Mouse (Mus musculus): Measurements from ENCODE around the gene Troap. TPM values are rescaled to one million over a fixed set of nuclear protein-coding genes. Genes with fewer than 3 reads are reported as not detected.

Gene Troap
- total RNA-seq (2022), result under 1 TPM in 2 of 4 experiments, not detected in 2; 0.74 to 0.95 TPM

DNA sequence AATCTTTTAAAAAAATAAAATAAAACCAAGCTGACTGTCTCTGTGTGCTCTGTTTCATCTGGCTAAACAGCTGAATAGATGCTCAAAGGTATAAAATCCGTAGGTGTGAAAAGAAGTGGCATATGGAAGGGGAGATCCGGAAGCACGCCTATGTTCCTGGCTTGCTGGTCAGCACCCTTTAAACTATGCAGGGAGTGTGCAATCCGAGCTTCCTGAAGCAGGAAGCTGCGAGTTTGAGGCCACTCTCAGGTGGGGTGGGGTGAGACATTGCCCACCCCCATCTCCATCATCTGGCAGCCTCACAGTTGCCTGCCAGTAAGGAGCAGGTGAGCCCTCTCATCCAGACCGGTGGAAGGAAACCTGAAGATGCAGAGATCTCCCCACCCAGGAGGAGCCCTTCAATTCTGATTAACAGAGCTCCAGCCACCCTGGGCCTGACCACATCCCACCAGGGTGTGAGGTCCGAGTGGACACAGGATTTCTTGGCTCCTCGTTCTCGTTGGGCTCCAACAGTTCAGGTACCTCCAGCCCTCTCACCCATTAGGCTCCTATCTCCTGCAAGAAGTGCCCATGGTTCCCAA lies at the start of gene Troap:
TSS of gene Troap (plus strand) at position 557 of the 581 bp plus-strand sequence.
- no peak for DNase-seq (ENCODE audit: low spot score in 2 of 2)

DNA sequence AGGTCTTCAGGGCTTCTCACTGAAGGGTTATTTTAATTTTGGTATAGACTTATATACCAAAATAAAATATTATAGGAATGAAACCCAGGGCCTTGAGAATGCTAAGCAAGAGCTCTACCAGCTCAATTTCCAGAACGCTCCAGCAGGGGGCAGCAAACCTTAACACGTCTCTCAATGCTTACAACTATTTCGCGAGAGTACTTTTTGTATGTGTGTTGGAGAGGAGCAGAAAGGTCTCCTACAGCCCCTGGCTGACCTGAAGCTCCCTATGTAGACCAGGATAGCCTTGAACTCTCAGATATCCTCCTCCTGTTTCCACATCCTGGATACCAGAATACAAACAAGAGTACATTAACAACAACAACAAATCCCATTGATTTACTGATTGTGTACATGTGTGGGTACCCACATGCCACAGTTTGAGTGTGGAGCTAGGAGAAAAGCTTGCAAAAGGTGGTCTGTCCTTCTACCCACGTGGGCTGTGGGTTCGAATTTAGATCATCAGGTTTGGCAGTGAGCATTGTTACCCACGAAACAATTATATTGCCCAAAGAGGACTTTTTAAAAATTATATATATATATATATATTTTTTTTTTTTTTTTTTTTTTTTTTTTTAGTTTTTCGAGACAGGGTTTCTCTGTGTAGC lies 49.6 kb upstream of the Troap start:
- DNase-seq (ENCODE audit: low spot score in 2 of 2), result peak in 1 of 2 experiments; percentile 72

DNA sequence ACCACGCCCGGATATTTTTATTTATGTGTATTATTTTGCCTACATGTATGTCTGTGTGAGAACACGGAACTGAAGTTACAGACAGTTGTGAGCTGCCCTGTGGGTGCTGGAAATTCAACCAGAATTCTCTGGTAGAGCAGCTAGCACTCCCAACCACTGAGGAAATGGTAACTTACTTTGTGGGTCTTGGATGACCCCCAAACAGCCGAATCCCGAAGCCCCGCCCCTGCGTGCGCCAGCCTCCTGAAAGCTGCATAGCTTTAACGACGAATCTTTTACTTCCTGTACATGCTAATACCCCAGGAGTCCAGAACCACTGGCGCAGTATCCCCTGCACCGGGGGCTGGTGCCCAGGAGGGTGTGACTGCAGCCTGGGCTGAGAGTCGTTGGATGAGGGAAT lies 49.0 kb upstream of the Troap start:
- no peak for DNase-seq (ENCODE audit: low spot score in 2 of 2)

DNA sequence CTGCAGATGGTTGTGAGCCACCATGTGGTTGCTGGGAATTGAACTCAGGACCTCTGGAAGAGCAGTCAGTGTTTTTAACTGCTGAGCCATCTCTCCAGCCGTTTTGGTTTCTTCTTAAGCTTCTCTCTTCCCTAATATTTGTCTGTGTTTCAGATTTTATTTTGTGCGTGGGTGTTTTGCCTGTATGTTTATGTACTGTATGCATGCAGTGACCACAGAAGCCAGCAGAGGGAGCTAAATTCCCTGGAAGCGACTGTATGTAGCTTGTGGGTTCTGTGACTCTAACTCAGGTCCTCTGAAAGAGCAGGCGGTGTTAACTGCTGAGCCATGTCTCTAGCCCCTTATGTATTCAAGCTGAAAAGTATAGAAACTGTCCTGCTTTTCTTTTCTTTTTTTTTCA lies 48.1 kb upstream of the Troap start:
- no peak for DNase-seq (ENCODE audit: low spot score in 2 of 2)

- DNase-seq (ENCODE audit: low spot score in 2 of 2), result no peak
These were observed 47.3 kb upstream of the Troap start for GRCm38 (mm10) chr15:99027116-99027515.

DNA sequence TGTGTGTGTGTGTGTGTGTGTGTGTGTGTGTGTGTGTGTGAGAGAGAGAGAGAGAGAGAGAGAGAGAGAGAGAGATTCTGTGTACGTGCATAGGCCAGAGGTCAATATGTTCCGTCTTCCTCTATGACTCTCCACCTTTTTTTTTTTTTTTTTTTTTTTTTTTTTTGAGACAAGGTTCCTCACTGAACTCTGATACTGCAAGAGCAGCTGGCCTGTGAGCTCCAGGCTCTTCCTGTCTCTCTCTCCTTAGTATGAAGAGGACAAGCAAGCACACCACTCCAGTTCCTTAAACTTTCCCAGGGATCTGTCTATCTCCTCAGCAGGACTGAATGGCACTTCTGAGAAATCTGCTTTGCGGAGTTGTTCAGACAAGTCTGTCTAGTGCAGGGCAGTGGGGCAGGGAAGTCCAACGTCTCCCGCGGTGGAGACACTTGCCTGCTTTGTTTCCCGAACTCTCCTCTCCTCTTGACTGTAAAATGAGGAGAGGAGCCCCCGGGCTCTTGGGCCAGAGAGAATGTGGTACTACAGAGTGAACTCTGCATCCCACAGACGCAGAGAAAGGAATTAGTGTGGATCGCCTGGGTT lies 45.4 kb upstream of the Troap start:
- DNase-seq (ENCODE audit: low spot score in 2 of 2), result no peak

DNA sequence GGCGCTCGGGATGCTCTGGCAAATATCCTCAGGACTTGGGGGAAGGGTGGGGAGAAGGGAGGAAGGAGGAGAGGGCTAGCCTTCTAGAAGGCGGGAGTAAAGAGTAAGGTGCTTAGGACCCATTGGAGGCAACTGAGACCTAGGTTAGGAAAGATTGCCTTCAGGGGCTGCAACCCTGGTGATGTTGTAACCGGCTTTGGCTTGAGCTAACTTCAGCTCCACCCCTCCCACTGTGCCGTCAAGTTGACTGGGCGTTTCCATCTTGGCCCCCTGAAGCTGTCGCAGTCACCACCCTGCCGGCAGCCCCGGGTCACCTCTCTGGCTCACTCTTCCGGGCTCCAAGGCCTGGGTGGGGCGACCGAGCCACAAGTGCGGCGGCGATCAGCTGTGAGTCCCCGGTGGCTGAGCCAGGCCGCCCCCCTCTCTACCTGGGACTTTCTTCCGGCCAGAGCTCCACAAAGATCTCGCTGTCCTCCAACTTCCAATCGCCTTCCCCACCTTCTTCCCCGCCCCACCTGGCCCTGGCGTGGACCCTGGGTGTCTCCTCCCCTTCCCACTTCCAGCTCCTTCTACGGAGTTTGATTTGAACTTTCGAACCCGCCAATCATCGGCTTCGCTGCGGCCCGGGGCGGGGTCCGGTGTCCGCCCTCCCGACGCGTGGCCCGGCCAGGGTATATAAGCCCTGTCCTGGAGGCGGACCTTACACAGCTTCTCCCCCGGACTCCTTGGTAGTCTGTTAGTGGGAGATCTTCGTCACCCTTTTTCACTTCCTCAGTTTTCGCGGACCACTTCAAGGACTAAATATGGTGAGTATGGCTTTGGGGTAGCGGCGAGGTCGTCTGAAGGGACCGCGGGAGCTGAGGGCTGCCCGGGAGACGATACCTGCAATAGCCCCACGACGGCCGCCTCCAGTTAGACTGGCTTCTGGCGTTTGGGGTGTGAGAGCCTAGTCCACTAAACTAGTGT lies 44.5 kb upstream of the Troap start, which contains the start of gene Tuba1c:
TSS of gene Tuba1c (plus strand) at position 273 of the 966 bp plus-strand sequence.
- DNase-seq (ENCODE audit: low spot score in 2 of 2), result no peak

DNA sequence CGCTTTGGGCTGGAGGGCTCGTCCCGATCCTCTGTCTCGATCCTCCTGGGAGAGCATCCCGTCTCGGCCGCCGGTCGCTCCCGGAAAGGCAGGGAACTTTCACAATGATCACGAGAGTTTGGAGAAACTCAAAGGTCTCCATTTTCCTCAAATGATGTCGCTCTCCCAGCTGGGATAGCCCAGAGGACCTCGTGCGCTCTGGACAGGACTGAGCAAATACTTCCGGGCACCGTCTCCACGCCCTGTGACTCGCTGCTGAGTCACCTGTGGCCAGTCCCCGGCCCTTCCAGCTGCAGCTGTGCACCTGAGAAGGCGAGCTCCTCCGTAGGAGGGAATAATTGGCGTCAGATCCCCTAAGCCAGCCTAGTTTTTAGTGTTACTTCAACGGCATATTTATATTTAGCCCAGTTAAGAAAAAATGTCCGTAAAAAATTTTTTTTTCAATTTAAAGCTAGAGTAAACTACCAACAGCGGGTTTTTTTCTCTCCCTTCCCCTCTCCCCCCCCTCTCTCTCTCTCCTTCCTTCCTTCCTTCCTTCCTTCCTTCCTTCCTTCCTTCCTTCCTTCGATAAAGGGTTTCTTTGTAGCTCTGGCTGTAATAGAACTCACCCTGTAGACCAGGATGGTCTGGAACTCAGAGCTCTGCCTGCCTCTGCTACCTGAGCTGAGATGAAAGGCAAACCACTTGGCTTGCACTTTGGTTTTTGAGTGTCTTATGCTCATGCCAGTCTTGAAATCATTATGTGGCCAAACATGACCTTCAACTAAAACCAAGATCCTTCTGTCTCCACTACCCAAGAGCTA lies 43.6 kb upstream of the Troap start:
- DNase-seq (ENCODE audit: low spot score in 2 of 2), result no peak

DNA sequence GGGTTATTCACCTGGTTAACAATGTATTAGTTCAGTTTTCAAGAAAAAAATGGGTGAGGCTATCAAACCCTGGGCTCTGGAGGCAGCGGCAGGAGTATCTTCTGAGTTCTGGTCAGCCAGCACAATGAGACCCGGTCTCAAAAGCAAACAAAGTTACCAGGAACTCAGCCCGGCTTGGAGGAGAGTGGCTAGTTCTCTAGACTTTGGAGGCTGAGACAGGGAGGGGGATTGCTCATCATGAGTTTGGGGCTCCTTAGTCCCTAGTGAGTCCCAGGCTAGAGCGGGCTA lies 43.0 kb upstream of the Troap start:
- no peak for DNase-seq (ENCODE audit: low spot score in 2 of 2)

GRCm38 (mm10) chr15:99032041-99032725 lies 42.2 kb upstream of the Troap start:
- no peak for DNase-seq (ENCODE audit: low spot score in 2 of 2)

DNA sequence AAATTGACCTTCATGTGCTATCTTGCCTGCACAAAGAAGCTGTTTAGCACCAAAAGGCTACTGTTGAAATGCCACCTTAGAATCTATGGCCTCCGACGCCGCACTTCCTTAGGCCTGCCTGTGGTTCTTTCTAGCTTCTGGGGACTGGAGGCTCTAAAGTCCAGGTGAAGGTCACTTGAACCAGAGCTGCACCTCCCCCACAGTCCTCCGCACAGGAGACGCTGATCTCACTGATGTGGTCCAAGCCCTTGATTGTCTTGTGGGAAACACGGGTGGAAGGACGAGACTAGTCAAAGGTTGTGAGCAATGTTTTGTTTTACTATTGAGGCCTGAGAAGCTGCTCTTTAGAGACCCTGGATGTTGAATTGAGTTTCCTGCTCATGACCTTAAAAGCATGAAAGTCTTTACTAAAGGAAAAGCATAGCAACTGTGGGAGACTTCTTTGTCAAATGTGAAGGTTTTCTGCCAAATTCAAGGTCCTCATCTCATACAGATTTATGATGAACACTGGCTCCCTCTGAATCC lies 41.6 kb upstream of the Troap start:
- DNase-seq (ENCODE audit: low spot score in 2 of 2), result no peak

DNA sequence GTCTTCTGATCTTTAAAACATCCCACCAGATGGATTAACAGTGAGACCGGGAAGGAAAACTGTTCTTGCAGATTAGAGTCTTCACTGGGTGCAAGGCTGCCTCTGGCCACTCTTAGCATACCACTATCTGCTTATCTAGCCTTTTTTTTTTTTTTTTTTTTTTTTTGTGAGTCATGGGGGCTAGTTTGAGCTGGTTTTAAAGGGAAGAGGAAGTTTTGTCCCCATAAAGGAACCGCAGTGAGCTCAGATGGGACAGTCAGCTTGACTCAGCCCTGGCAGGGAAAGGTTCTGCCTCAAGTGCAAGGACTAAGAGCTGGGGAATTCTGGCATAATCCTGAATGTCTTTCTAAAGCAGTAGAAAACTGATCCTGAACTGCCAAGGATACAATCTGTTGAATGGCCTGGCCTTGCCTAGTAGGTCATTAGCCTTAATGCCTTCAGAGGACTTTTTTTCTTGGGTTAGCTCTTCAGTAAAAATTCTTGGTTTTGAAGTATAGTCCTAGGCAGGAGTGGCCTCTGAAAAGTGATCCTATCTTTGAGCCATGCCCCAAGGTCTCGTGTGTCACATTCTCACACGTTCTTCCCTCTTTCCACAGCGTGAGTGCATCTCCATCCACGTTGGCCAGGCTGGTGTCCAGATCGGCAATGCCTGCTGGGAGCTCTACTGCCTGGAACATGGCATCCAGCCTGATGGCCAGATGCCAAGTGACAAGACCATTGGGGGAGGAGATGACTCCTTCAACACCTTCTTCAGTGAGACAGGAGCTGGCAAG lies 40.7 kb upstream of the Troap start:
- no peak for DNase-seq (ENCODE audit: low spot score in 2 of 2)

DNA sequence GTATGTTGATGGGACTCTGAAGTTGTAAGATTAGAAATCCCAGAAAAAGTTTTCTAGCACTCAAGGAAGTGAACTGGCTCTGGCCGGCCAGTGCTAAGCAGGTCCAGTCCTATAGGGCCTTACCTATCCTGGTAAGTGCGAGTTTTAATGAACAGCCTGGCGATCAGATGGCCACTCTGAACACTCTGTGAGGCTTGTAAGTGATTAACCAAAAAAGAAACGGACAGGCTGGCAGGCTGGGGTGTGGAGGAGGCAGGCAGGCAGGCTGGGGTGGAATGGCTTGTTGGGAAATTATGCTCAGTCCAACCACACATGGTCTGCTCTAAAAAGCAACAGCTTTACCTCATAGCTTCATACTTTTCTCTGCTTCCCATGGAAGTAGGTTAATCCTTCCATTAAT lies 38.9 kb upstream of the Troap start:
- DNase-seq (ENCODE audit: low spot score in 2 of 2), result peak in 1 of 2 experiments; percentile 29

DNA sequence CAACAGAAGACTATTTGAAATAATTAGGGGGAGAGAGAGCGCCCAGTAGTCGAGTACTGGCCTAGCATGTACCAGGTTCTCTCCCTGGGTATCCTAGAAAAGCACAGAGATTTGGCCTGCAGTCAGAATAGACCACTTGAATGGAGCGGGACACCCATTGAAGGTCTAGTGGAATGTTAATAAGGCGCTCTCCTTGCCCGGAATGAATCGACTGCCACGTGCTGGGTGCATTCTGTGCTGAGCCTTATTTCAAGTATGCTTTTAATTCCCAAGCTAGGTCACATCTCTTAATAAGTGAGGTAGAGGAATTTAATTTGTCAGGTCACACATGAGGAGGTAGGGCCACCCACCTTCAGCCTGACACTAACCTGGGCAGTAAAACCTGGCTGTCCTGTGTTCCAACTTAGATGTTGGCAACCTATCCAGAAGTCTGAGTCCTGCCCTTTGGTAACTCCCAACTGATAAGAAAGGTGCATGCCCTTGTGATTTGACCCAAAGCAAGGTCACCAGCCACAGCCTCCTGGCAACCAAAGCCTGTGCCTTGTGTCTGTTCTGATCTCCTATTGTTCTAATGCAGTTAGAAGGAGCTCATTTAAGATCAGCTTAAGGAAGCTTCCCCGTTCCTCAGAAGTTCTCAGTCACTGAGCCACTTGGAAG lies 38.0 kb upstream of the Troap start:
- DNase-seq (ENCODE audit: low spot score in 2 of 2), result no peak

GRCm38 (mm10) chr15:99038025-99038424 lies 36.4 kb upstream of the Troap start:
- DNase-seq (ENCODE audit: low spot score in 2 of 2), result no peak

DNA sequence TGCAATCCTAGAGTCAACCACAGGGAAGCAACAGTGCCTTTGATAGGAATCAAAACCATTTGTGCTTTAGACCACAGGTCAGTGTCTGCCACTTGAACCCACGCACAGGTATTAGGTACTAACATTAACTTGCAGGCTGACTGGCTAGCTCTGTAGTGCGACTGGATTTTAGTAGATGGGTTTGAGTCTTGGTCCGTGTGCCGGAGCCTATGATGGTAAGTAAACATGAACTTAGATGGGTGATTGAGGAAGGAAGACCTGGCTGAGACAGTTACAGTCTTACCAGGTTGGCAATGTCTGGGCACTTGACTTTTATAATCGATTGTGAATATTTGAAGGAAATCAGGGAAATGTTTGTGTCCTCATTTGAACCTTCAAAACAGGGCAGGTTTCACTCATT lies 35.6 kb upstream of the Troap start:
- DNase-seq (ENCODE audit: low spot score in 2 of 2), result no peak

DNA sequence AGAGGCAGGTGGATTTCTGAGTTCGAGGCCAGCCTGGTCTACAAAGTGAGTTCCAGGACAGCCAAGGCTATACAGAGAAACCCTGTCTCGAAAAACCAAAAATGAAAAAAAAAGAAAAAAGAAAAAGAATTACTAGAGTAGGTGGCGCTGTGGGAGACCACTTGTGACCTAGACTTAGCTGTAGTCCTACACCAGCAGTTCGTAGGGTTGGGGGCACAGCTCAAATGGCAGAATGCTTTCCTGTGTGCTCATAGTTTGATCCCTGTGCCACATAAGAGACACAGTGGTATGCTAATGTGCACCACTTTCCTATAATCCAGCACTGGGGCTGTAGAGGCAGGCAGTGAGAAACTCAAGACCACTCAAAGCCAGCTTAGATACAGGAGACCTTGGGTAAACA lies 35.1 kb upstream of the Troap start:
- DNase-seq (ENCODE audit: low spot score in 2 of 2), result no peak

GRCm38 (mm10) chr15:99039996-99040919 lies 34.1 kb upstream of the Troap start:
- DNase-seq (ENCODE audit: low spot score in 2 of 2), result no peak

Data from left cerebral cortex, adult 8-10 months (tissue).